Mouse (Mus musculus) lung, embryonic 15.5 days (tissue): ENCODE measurements around the gene Gprin3. TPM values are rescaled to one million over a fixed set of nuclear protein-coding genes. Genes with fewer than 3 reads are reported as not detected.

ENCODE experiments used
- ATAC-seq: fragments of 200-750 bp; cut with Nextera tagmentation; 2 replicates; pipeline ENCODE4 v1.8.0; 2017; ENCODE audit warnings: moderate number of reproducible peaks, borderline replicate concordance; ENCODE audit not compliant: low FRiP score, low TSS enrichment; ENCODE audit errors: extremely low read depth
- H3K27ac ChIP-seq: fragments of 300-500 bp; sonication (generic); 2 replicates; pipeline ENCODE4 v1.5.1; 2015; ENCODE audit warnings: moderate library complexity, mild to moderate bottlenecking, inconsistent platforms
- H3K27me3 ChIP-seq: fragments of 300-500 bp; sonication (generic); 2 replicates; pipeline ENCODE4 v1.6.1; 2015; ENCODE audit warnings: inconsistent platforms
- H3K36me3 ChIP-seq: fragments of 300-500 bp; sonication (generic); 2 replicates; pipeline ENCODE4 v1.6.1; 2015; ENCODE audit warnings: inconsistent platforms
- H3K4me1 ChIP-seq: fragments of 300-500 bp; sonication (generic); 2 replicates; pipeline ENCODE4 v1.6.1; 2015; ENCODE audit warnings: inconsistent platforms
- H3K4me2 ChIP-seq: fragments of 300-500 bp; sonication (generic); 2 replicates; pipeline ENCODE4 v1.6.1; 2015; ENCODE audit warnings: inconsistent platforms, mild to moderate bottlenecking, moderate library complexity
- H3K4me3 ChIP-seq: fragments of 300-500 bp; sonication (generic); 2 replicates; pipeline ENCODE4 v1.5.1; 2015; ENCODE audit warnings: mild to moderate bottlenecking, inconsistent platforms
- H3K9ac ChIP-seq: fragments of 300-500 bp; sonication (generic); 2 replicates; pipeline ENCODE4 v1.6.1; 2015; ENCODE audit warnings: inconsistent platforms
- H3K9me3 ChIP-seq: fragments of 300-500 bp; sonication (generic); 2 replicates; pipeline ENCODE4 v1.6.1; 2016; ENCODE audit warnings: inconsistent platforms
- WGBS: fragments of 180-500 bp; shearing (Covaris S2); methylation state at CpG from one replicate; pipeline ENCODE4 v1.1.7; 2015; 5-methylcytosine and 5-hydroxymethylcytosine counted together
- polyA plus RNA-seq: library from polyadenylated mRNA; unstranded; fragments of >200 nt; fragmentation: Nextera tagmentation; extraction: Ambion mirVana; gene quantifications from 2 replicates; pipeline ENCODE4 v1.2.1, GENCODE M21; 2015

Gene Gprin3
- polyA plus RNA-seq, 1 experiment from 2014 or later = 7.9 TPM

GRCm38 (mm10) chr6:59414816-59415215 lies 11.3 kb downstream of the Gprin3 start:
- ATAC-seq = no peak

GRCm38 (mm10) chr6:59412417-59413346 lies 13.4 kb downstream of the Gprin3 start:
- Histone ChIP-seq H3K4me3 (no peak overlapping the region), H3K9ac (no peak overlapping the region), H3K9me3 (no peaks in the 10 kb centered on the region), H3K27me3 (no peaks in the 10 kb centered on the region), H3K4me2 (peak overlapping the region; percentile 27), H3K27ac (peak overlapping the region; percentile 80), H3K36me3 (no peaks in the 10 kb centered on the region), H3K4me1 (peaks cover 20% of the 10 kb centered on the region)
- 22% methylated on average over 13 of the region's 13 CpGs for WGBS
- ATAC-seq = peak; percentile 50; the same call in 1 of the 2 replicates

More at GRCm38 (mm10) chr6:59414816-59415215, 11.3 kb downstream of the Gprin3 start:
- Histone ChIP-seq H3K27me3 (no peaks in the 10 kb centered on the region), H3K9ac (no peak overlapping the region), H3K36me3 (no peaks in the 10 kb centered on the region), H3K4me1 (peaks cover 14% of the 10 kb centered on the region), H3K4me3 (no peak overlapping the region), H3K9me3 (no peaks in the 10 kb centered on the region), H3K4me2 (no peak overlapping the region), H3K27ac (no peak overlapping the region)
- 77% methylated on average over 6 of the region's 6 CpGs for WGBS

DNA sequence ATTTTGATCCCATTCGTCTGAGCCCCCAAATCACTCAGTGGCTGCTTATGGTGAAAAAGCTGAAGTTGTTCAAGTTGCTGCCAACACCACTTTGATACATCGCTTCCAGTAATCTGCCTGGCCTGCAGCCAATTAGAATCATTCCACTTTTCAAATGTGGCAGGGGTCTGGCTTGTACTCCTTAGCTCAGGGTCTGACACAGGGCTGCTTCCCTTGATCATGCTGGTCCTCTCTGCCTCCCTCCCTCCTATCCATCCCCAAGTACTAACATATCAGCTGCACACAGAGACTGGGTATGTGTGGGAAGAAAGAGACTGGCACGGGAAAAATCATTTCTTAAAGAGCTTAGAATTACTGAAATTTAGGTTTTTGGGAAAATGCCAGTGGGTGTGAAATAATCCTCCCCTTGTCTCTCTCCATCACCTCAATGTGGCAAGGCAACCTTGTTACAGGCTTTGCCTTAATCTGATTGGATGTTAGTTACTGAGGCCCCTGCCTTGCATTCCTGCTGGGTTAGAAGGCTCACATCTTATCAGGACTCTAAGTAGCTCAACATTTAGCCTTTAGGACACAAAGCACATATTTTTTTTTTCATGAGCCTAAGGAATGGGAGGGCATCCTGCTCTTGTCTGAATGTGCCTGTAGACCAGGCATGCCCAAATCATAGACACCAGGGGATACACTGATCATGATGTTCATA lies 16.9 kb downstream of the Gprin3 start:
- no peak overlapping the region for H3K27ac ChIP-seq
- 13% methylated on average over 3 of the region's 3 CpGs for WGBS
- H3K36me3 ChIP-seq = no peaks in the 10 kb centered on the region
- no peak overlapping the region for H3K4me2 ChIP-seq
- H3K27me3 ChIP-seq = no peaks in the 10 kb centered on the region
- H3K4me3 ChIP-seq = no peak overlapping the region
- peaks cover 20% of the 10 kb centered on the region for H3K4me1 ChIP-seq
- H3K9me3 ChIP-seq = no peaks in the 10 kb centered on the region
- peak; percentile 58; the same call in 1 of the 2 replicates for ATAC-seq
- no peak overlapping the region for H3K9ac ChIP-seq

DNA sequence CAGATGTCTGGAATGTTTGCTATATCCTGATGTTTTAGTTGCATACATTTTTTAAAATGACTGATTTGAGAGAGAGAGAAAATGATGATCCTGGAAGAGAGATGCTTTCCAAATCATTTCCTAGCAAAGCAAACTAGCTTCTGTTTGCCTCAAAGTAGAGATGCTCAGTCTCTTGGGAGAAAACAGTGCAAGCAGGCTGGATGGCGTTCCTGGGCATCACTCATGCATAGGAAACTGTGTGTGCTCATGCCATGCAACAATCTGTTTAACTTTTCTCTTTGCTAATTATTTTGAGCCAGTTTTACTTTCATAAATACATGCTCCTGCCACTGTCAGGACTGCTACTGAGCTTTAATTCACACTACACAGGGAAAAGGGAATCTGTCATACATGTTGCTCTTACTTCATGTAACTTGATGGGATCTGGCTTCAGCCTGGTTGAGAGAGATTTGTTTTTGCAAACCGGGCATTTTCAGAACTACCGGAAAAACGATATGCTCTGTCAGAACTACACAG lies 18.6 kb downstream of the Gprin3 start:
- ATAC-seq = no peak
- WGBS = 67% methylated on average over 4 of the region's 4 CpGs
- Histone ChIP-seq H3K4me2 (no peak overlapping the region), H3K9ac (no peak overlapping the region), H3K9me3 (no peaks in the 10 kb centered on the region), H3K27ac (no peak overlapping the region), H3K4me1 (peaks cover 12% of the 10 kb centered on the region), H3K4me3 (no peak overlapping the region), H3K27me3 (no peaks in the 10 kb centered on the region), H3K36me3 (no peaks in the 10 kb centered on the region)

GRCm38 (mm10) chr6:59390208-59390607 lies 35.9 kb downstream of the Gprin3 start:
- no peaks in the 10 kb centered on the region for H3K27me3 ChIP-seq
- no peak for ATAC-seq
- WGBS = 82% methylated on average over 3 of the region's 3 CpGs
- no peaks in the 10 kb centered on the region for H3K9me3 ChIP-seq
- no peaks in the 10 kb centered on the region for H3K4me1 ChIP-seq
- H3K4me2 ChIP-seq = no peak overlapping the region
- H3K27ac ChIP-seq = no peak overlapping the region
- no peaks in the 10 kb centered on the region for H3K36me3 ChIP-seq
- H3K4me3 ChIP-seq = no peak overlapping the region
- H3K9ac ChIP-seq = no peak overlapping the region

DNA sequence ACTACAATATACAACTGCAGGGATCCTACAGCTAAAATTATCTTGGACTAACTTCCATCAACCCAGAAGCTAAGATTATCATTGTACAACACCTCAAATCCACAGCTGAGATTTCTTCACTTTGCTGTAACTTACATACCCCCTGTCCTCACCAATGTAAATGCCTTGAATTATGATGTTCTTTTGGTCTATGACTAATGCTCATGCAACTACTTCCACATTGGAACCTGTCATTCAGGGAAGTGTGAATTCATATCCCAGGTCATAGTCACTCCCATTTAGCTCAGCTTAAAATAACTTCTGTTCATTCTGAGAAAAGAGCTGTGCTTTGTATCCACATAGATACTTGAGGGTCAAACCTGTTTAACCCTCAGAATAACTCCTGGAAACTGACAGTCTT lies 60.8 kb downstream of the Gprin3 start:
- no peaks in the 10 kb centered on the region for H3K4me1 ChIP-seq
- no peak overlapping the region for H3K4me3 ChIP-seq
- H3K27me3 ChIP-seq = no peaks in the 10 kb centered on the region
- H3K9me3 ChIP-seq = no peaks in the 10 kb centered on the region
- no peaks in the 10 kb centered on the region for H3K36me3 ChIP-seq
- H3K9ac ChIP-seq = no peak overlapping the region
- no peak overlapping the region for H3K27ac ChIP-seq
- ATAC-seq = no peak
- no peak overlapping the region for H3K4me2 ChIP-seq

- no peaks in the 10 kb centered on the region for H3K27me3 ChIP-seq
- 92% methylated on average over 2 of the region's 2 CpGs for WGBS
- no peak for ATAC-seq
- H3K9ac ChIP-seq = no peak overlapping the region
- H3K4me3 ChIP-seq = no peak overlapping the region
- H3K4me2 ChIP-seq = no peak overlapping the region
- H3K27ac ChIP-seq = no peak overlapping the region
- H3K36me3 ChIP-seq = no peaks in the 10 kb centered on the region
- H3K4me1 ChIP-seq = no peaks in the 10 kb centered on the region
- no peaks in the 10 kb centered on the region for H3K9me3 ChIP-seq
These were observed 62.8 kb downstream of the Gprin3 start for GRCm38 (mm10) chr6:59363282-59363681.

DNA sequence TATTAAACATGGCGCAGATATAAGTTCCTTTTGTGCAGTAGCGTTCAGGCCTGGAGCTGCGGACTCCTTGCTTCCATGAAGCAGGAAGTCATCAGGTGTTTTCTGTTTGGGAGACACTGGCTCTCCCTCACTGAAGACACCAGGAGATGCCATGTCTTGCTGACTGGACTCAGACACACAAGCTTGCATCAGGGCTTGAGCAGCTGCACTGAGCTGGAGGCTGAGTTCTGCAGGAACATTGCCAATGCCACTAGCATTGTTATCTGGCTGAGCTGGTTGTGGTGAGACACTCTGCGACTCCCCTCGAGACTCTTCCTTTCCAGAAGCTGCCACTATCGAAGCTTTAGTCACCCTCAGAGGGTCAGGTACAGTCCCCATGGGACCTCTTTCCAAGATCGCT lies 71.2 kb downstream of the Gprin3 start:
- Histone ChIP-seq H3K27ac (no peak overlapping the region), H3K27me3 (no peaks in the 10 kb centered on the region), H3K4me3 (no peak overlapping the region), H3K4me2 (no peak overlapping the region), H3K36me3 (no peaks in the 10 kb centered on the region), H3K4me1 (no peaks in the 10 kb centered on the region), H3K9me3 (no peaks in the 10 kb centered on the region), H3K9ac (no peak overlapping the region)
- ATAC-seq = no peak
- 91% methylated on average over 7 of the region's 7 CpGs for WGBS

- Histone ChIP-seq H3K4me2 (no peak overlapping the region), H3K27me3 (no peaks in the 10 kb centered on the region), H3K9ac (no peak overlapping the region), H3K36me3 (no peaks in the 10 kb centered on the region), H3K9me3 (no peaks in the 10 kb centered on the region), H3K27ac (no peak overlapping the region), H3K4me1 (no peaks in the 10 kb centered on the region), H3K4me3 (no peak overlapping the region)
- no peak for ATAC-seq
- WGBS = 67% methylated on average over 5 of the region's 5 CpGs
These were observed 74.8 kb downstream of the Gprin3 start for GRCm38 (mm10) chr6:59351108-59351789.

- 72% methylated on average over 1 of the region's 1 CpGs for WGBS
These were observed 77.4 kb downstream of the Gprin3 start for GRCm38 (mm10) chr6:59348673-59349072.

DNA sequence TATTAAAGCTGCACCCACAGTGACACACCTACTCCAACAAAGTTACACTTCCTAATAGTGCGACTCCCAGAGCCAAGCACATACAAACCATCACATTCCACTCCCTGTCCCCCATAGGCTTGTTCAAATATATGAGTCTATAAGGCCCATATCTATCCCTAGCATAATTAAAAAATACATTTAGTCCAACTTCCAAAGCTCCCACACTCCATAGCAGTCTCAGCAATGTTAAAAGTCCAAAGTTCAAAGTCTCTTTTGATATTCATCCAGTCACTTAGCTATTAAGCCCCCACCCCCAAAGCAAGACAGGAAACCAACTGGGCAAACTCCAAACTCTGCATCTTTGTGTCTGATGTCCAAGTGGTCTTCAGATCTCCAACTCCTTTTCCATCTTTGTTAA lies 84.9 kb downstream of the Gprin3 start:
- ATAC-seq = no peak

More at GRCm38 (mm10) chr6:59348673-59349072, 77.4 kb downstream of the Gprin3 start:
- H3K27ac ChIP-seq = no peak overlapping the region
- no peaks in the 10 kb centered on the region for H3K27me3 ChIP-seq
- H3K4me1 ChIP-seq = no peaks in the 10 kb centered on the region
- no peak overlapping the region for H3K4me2 ChIP-seq
- no peak overlapping the region for H3K9ac ChIP-seq
- no peaks in the 10 kb centered on the region for H3K9me3 ChIP-seq
- H3K36me3 ChIP-seq = no peaks in the 10 kb centered on the region
- ATAC-seq = no peak
- no peak overlapping the region for H3K4me3 ChIP-seq

More for the DNA sequence above, 84.9 kb downstream of the Gprin3 start:
- Histone ChIP-seq H3K9me3 (no peaks in the 10 kb centered on the region), H3K27ac (no peak overlapping the region), H3K27me3 (no peaks in the 10 kb centered on the region), H3K4me1 (no peaks in the 10 kb centered on the region), H3K36me3 (no peaks in the 10 kb centered on the region), H3K4me3 (no peak overlapping the region), H3K9ac (no peak overlapping the region), H3K4me2 (no peak overlapping the region)
- 77% methylated on average over 1 of the region's 1 CpGs for WGBS
